Mouse (Mus musculus): Measurements from ENCODE around the gene Utp18.
"Not testable (repeated sequence)": the region's sequence is repeated elsewhere in the genome, so short reads cannot be mapped to it uniquely, and the experiment has no call there.

Gene Utp18

GRCm38 (mm10) chr11:93885572-93886410, at the start of gene Utp18, which contains the start of gene Mbtd1:
TSS of gene Utp18 (minus strand) at chr11:93885766.
TSS of gene Mbtd1 (plus strand) at chr11:93885852.
- peak; percentile 93 for DNase-seq (ENCODE audit: low spot score)

GRCm38 (mm10) chr11:93929106-93929505, 43.5 kb upstream of the Utp18 start:
- no peak for DNase-seq (ENCODE audit: low spot score)

GRCm38 (mm10) chr11:93915019-93915418, 29.5 kb upstream of the Utp18 start:
- not testable (repeated sequence) for DNase-seq (ENCODE audit: low spot score)

- DNase-seq (ENCODE audit: low spot score): no peak
Measured at GRCm38 (mm10) chr11:93911603-93912002, 26.0 kb upstream of the Utp18 start.

GRCm38 (mm10) chr11:93908829-93909228, 23.3 kb upstream of the Utp18 start:
- DNase-seq (ENCODE audit: low spot score): no peak

GRCm38 (mm10) chr11:93907839-93908238, 22.3 kb upstream of the Utp18 start:
- no peak for DNase-seq (ENCODE audit: low spot score)

GRCm38 (mm10) chr11:93906834-93907233, 21.3 kb upstream of the Utp18 start:
- no peak for DNase-seq (ENCODE audit: low spot score)

GRCm38 (mm10) chr11:93897732-93898131, 12.2 kb upstream of the Utp18 start:
- no peak for DNase-seq (ENCODE audit: low spot score)

- no peak for DNase-seq (ENCODE audit: low spot score)
Measured at GRCm38 (mm10) chr11:93887080-93887447, 1.5 kb upstream of the Utp18 start.

GRCm38 (mm10) chr11:93886411-93887079, 979 bp upstream of the Utp18 start:
- no peak for DNase-seq (ENCODE audit: low spot score)

GRCm38 (mm10) chr11:93884901-93885571, 530 bp downstream of the Utp18 start:
- peak; percentile 14 for DNase-seq (ENCODE audit: low spot score)

GRCm38 (mm10) chr11:93884068-93884467, 1.5 kb downstream of the Utp18 start:
- no peak for DNase-seq (ENCODE audit: low spot score)

- DNase-seq (ENCODE audit: low spot score): no peak
Measured at GRCm38 (mm10) chr11:93862638-93863037, 22.9 kb downstream of the Utp18 start.

GRCm38 (mm10) chr11:93862045-93862623, 23.4 kb downstream of the Utp18 start:
- DNase-seq (ENCODE audit: low spot score): no peak

GRCm38 (mm10) chr11:93861193-93861592, 24.4 kb downstream of the Utp18 start:
- no peak for DNase-seq (ENCODE audit: low spot score)

GRCm38 (mm10) chr11:93860540-93861172, 24.9 kb downstream of the Utp18 start:
- no peak for DNase-seq (ENCODE audit: low spot score)

GRCm38 (mm10) chr11:93856284-93856955, 29.1 kb downstream of the Utp18 start:
- DNase-seq (ENCODE audit: low spot score): peak; percentile 21

GRCm38 (mm10) chr11:93852546-93852945, 33.0 kb downstream of the Utp18 start:
- no peak for DNase-seq (ENCODE audit: low spot score)

GRCm38 (mm10) chr11:93847342-93847741, 38.2 kb downstream of the Utp18 start:
- no peak for DNase-seq (ENCODE audit: low spot score)

GRCm38 (mm10) chr11:93835800-93836199, 49.8 kb downstream of the Utp18 start:
- DNase-seq (ENCODE audit: low spot score): no peak

- no peak for DNase-seq (ENCODE audit: low spot score)
Measured at GRCm38 (mm10) chr11:93829971-93830370, 55.6 kb downstream of the Utp18 start.
